Mouse (Mus musculus): ENCODE data around the gene Rapgef1. TPM values are rescaled to one million over a fixed set of nuclear protein-coding genes. Genes with fewer than 3 reads are reported as not detected.

The Rapgef1 gene
- total and polyA plus RNA-seq, 3 experiments, result 86.5 to 185 (median 170) TPM

GRCm38 (mm10) chr2:29661751-29662191 lies 42.3 kb downstream of the Rapgef1 start (continued):
- TF ChIP-seq PAX5 (IDR thresholded peaks at IDR 0.05; ENCODE audit: low read length) (no peak), NRF1 (IDR thresholded peaks at IDR 0.05; ENCODE audit: low read depth, low read length) (peak; percentile 82), MXI1 (IDR thresholded peaks at IDR 0.05; ENCODE audit: low read depth, low read length) (no peak), TBP (conservative IDR thresholded peaks at IDR 0.05; ENCODE audit: low read depth, low read length) (no peak), GABPA (IDR thresholded peaks at IDR 0.05; ENCODE audit: insufficient replicate concordance, low read depth, low read length) (no peak), SIN3A (IDR thresholded peaks at IDR 0.05; ENCODE audit: low read length) (no peak; the same call in 1 of the 2 replicates), POLR2AphosphoS2 (IDR thresholded peaks at IDR 0.05; ENCODE audit: low read depth, low read length) (0 out of 2 replicates have a peak, but pooled peaks have one; percentile 27), CHD2 (IDR thresholded peaks at IDR 0.05; ENCODE audit: low read length) (no peak), ETS1 (conservative IDR thresholded peaks at IDR 0.05; ENCODE audit: low read depth, low read length) (peak; percentile 48), RCOR1 (conservative IDR thresholded peaks at IDR 0.05; ENCODE audit: low read depth, low read length) (no peak), TCF12 (IDR thresholded peaks at IDR 0.05; ENCODE audit: low read depth, low read length) (0 out of 2 replicates have a peak, but pooled peaks have one; percentile 42), MAX (IDR thresholded peaks at IDR 0.05; ENCODE audit: low read length) (no peak), ZNF384 (IDR thresholded peaks at IDR 0.05; ENCODE audit: low read depth, low read length) (no peak), KAT2A (IDR thresholded peaks at IDR 0.05; ENCODE audit: insufficient replicate concordance, low read length) (no peak), MYC (IDR thresholded peaks at IDR 0.05; ENCODE audit: low read depth, low read length) (no peak)

- Histone ChIP-seq H3K4me2 (ENCODE audit: insufficient read depth, low read depth, poor library complexity, severe bottlenecking) (no peak overlapping the region; the same call in 1 of the 2 replicates), H3K9me3 (replicated peaks; ENCODE audit: low read length) (no peaks in the 10 kb centered on the region), H3K9ac (ENCODE audit: insufficient read depth, low read depth) (no peak overlapping the region), H3K27ac (ENCODE audit: insufficient read depth, low read depth) (peak overlapping the region; percentile 61), H3K4me3 (replicated peaks in 1 of 3; ENCODE audit: low read depth in 2 of 3, low read length in 2 of 3, poor library complexity in 1 of 3) (no peak overlapping the region), H3K79me2 (replicated peaks; ENCODE audit: control insufficient read depth, extremely low read depth, insufficient read depth, poor library complexity, severe bottlenecking) (peaks cover 90% of the 10 kb centered on the region), H3K36me3 (replicated peaks in 1 of 2; ENCODE audit: control insufficient read depth in 1 of 2, insufficient read depth in 1 of 2, low read length in 1 of 2) (peaks cover 10 to 76% of the 10 kb centered on the region in 2 experiments), H3K27me3 (replicated peaks) (no peaks in the 10 kb centered on the region), H3K4me1 (ENCODE audit: control insufficient read depth in 1 of 2, insufficient read depth in 2 of 2) (peaks cover 70 to 100% of the 10 kb centered on the region in 2 experiments)
- TF ChIP-seq UBTF (IDR thresholded peaks at IDR 0.05; ENCODE audit: low read depth, low read length) (no peak), POLR2A (IDR thresholded peaks at IDR 0.05; ENCODE audit: low read depth, low read length) (0 out of 2 replicates have a peak, but pooled peaks have one; percentile 21), MAX (IDR thresholded peaks at IDR 0.05; ENCODE audit: low read length) (peak; percentile 77), RAD21 (IDR thresholded peaks at IDR 0.05; ENCODE audit: low read depth, low read length) (no peak), MYC (IDR thresholded peaks at IDR 0.05; ENCODE audit: low read depth, low read length) (peak; percentile 81; the same call in 1 of the 2 replicates), SIN3A (IDR thresholded peaks at IDR 0.05; ENCODE audit: low read length) (peak; percentile 72), TCF12 (IDR thresholded peaks at IDR 0.05; ENCODE audit: low read depth, low read length) (no peak), USF1 (IDR thresholded peaks at IDR 0.05; ENCODE audit: low read depth, low read length) (no peak), ELF1 (IDR thresholded peaks at IDR 0.05; ENCODE audit: low read depth, low read length) (no peak), NELFE (IDR thresholded peaks at IDR 0.05; ENCODE audit: low read depth, low read length) (no peak), MXI1 (IDR thresholded peaks at IDR 0.05; ENCODE audit: low read depth, low read length) (peak; percentile 92), ETS1 (conservative IDR thresholded peaks at IDR 0.05; ENCODE audit: low read depth, low read length) (0 out of 2 replicates have a peak, but pooled peaks have one; percentile 22), HCFC1 (IDR thresholded peaks at IDR 0.05; ENCODE audit: low read depth, low read length) (no peak), JUND (conservative IDR thresholded peaks at IDR 0.05; ENCODE audit: low read depth, low read length) (no peak), BHLHE40 (IDR thresholded peaks at IDR 0.05; ENCODE audit: low read depth, low read length) (peak; percentile 35; the same call in 1 of the 2 replicates), EP300 (IDR thresholded peaks at IDR 0.05; ENCODE audit: low read length) (no peak; the same call in 1 of the 2 replicates), MAZ (IDR thresholded peaks at IDR 0.05; ENCODE audit: low read depth, low read length) (0 out of 2 replicates have a peak, but pooled peaks have one; percentile 22)
- dilution Hi-C loops (cut with MboI; ENCODE audit: extremely low pct_ligation_motif_present, extremely low pct_unique_long_range_greater_than_20kb, low sequenced_read_pairs) (no loop called here), in situ Hi-C loops (cut with MboI; ENCODE audit: low pct_ligation_motif_present, low pct_unique_long_range_greater_than_20kb, low sequenced_read_pairs) (no loop called here)
- DNase-seq (ENCODE audit: extremely low read depth), result no peak
Measured at GRCm38 (mm10) chr2:29663260-29663877, 43.8 kb downstream of the Rapgef1 start.

Measured in CH12.LX (cell line).